Mouse (Mus musculus): ENCODE measurements at regions not wholly inside any gene's neighbourhood (a gene's known extent, or its start where the extent isn't known, plus 50 kb on each side); places are given as distances from the start of the nearest gene placed in this dataset.

DNA sequence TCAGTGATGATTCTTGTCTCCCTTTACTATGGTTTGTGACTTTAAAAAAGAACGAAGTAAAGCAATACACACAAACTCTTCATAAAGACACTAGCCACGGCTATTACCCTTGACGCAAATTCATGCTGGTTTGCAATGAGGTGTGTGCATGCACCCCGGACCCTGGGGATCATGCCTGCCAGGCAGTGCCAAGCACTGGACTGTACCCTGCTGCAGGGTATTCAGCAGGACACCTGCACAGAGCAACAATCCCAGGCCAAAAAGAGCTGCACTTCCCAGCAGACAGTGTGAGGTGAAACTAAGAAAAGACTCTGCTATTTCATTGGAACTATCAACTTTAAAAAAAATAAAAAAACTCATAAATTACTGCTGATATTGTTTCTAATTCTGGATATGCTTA lies 71.4 kb downstream of the Adra2a start:
- no peak for TF ChIP-seq POLR2A (IDR thresholded peaks at IDR 0.05; ENCODE audit: insufficient read length, low read depth)
- no peak for TF ChIP-seq MYOG (IDR thresholded peaks at IDR 0.05; ENCODE audit: control insufficient read depth in 1 of 3, insufficient read depth in 1 of 3, insufficient read length in 2 of 3, low read depth in 2 of 3)
- no peak for TF ChIP-seq TCF3 (IDR thresholded peaks at IDR 0.05; ENCODE audit: insufficient read length, low read depth)
- no peak for TF ChIP-seq USF1 (IDR thresholded peaks at IDR 0.05; ENCODE audit: low read depth)
- no peak for TF ChIP-seq CEBPB (IDR thresholded peaks at IDR 0.05; ENCODE audit: insufficient read depth, poor library complexity, severe bottlenecking)

Measured in myocyte (in vitro differentiated cells).